Mouse (Mus musculus) midbrain, postnatal 0 days (tissue): ENCODE measurements around the gene Nhlh2. TPM values are rescaled to one million over a fixed set of nuclear protein-coding genes. Genes with fewer than 3 reads are reported as not detected.

Experiments
- ATAC-seq: fragments of 200-750 bp; cut with Nextera tagmentation; 2 replicates; pipeline ENCODE4 v1.8.0; 2017; ENCODE audit warnings: moderate number of reproducible peaks, mild to moderate bottlenecking, moderate TSS enrichment, moderate library complexity; ENCODE audit not compliant: low FRiP score
- DNase-seq: peaks from one replicate; pipeline ENCODE4 v3.0.0-alpha.2; 2015; ENCODE audit warnings: low spot score
- H3K27ac ChIP-seq: fragments of 300-500 bp; sonication (generic); 2 replicates; pipeline ENCODE4 v1.5.1; 2014; ENCODE audit warnings: low read depth, mild to moderate bottlenecking, low read length, mixed read lengths
- H3K27me3 ChIP-seq: fragments of 300-500 bp; sonication (generic); 2 replicates; pipeline ENCODE4 v1.6.1; 2014; ENCODE audit warnings: low read length, control low read depth, mixed read lengths; ENCODE audit not compliant: insufficient read depth
- H3K36me3 ChIP-seq: fragments of 300-500 bp; sonication (generic); 2 replicates; pipeline ENCODE4 v1.6.1; 2014; ENCODE audit warnings: low read length, control low read depth, mixed read lengths; ENCODE audit not compliant: insufficient read depth
- H3K4me1 ChIP-seq: fragments of 300-500 bp; sonication (generic); 2 replicates; pipeline ENCODE4 v1.6.1; 2014; ENCODE audit warnings: mild to moderate bottlenecking, control low read depth, antibody characterized with exemption, low read length, mixed read lengths; ENCODE audit not compliant: insufficient read depth
- H3K4me2 ChIP-seq: fragments of 300-500 bp; sonication (generic); 2 replicates; pipeline ENCODE4 v1.6.1; 2014; ENCODE audit warnings: low read depth, mild to moderate bottlenecking, low read length, mixed read lengths; ENCODE audit not compliant: poor library complexity, severe bottlenecking
- H3K4me3 ChIP-seq: fragments of 300-500 bp; sonication (generic); 2 replicates; pipeline ENCODE4 v1.5.1; 2014; ENCODE audit warnings: low read depth, mild to moderate bottlenecking, low read length, moderate library complexity
- H3K9ac ChIP-seq: fragments of 300-500 bp; sonication (generic); replicated peaks from 2 replicates; pipeline ENCODE4 v1.6.1; 2014; ENCODE audit warnings: mild to moderate bottlenecking, low read length, moderate library complexity, mixed read lengths; ENCODE audit not compliant: poor library complexity, severe bottlenecking
- H3K9me3 ChIP-seq: fragments of 300-500 bp; sonication (generic); 2 replicates; pipeline ENCODE4 v1.6.1; 2016; ENCODE audit warnings: low read length, control low read depth
- CTCF ChIP-seq: IDR thresholded peaks from 2 replicates; pipeline ENCODE4 v1.5.1; 2016; ENCODE audit warnings: antibody characterized with exemption, mild to moderate bottlenecking
- WGBS: fragments of 180-500 bp; shearing (Covaris S2); extraction: QIAGEN DNeasy Blood & Tissue Kit; methylation state at CpG from one replicate; pipeline ENCODE4 v1.1.7; 2014; 5-methylcytosine and 5-hydroxymethylcytosine counted together
- polyA plus RNA-seq: library from polyadenylated mRNA; unstranded; fragments of >200 nt; fragmentation: Nextera tagmentation; extraction: Ambion mirVana; gene quantifications from 2 replicates; pipeline ENCODE4 v1.2.1, GENCODE M21; 2015
- total RNA-seq: library from RNA; depleted of rRNA; stranded (reverse); fragments of >200 nt; gene quantifications from 2 replicates; pipeline ENCODE4 v1.2.3, GENCODE M21; 2014

Gene Nhlh2
- total and polyA plus RNA-seq, 2 experiments from 2014 or later = 16.0 to 18.8 TPM

- H3K4me3 ChIP-seq = no peak overlapping the region
- 28% methylated on average over 2 of the region's 2 CpGs for WGBS
- no peak for TF ChIP-seq CTCF
- H3K9me3 ChIP-seq = no peaks in the 10 kb centered on the region
- no peaks in the 10 kb centered on the region for H3K36me3 ChIP-seq
- peaks cover 6% of the 10 kb centered on the region; the same call in 1 of the 2 replicates for H3K27me3 ChIP-seq
- H3K4me1 ChIP-seq = no peaks in the 10 kb centered on the region
- DNase-seq (no peak), ATAC-seq (no peak)
- no peak overlapping the region for H3K27ac ChIP-seq
- no peak overlapping the region for H3K4me2 ChIP-seq
- no peak overlapping the region for H3K9ac ChIP-seq
Measured at GRCm38 (mm10) chr3:102022721-102023120, 12.8 kb downstream of the Nhlh2 start.

GRCm38 (mm10) chr3:102023337-102023736 is 13.5 kb downstream of the Nhlh2 start:
- ATAC-seq (peak; percentile 35; the same call in 1 of the 2 replicates), DNase-seq (peak; percentile 83)
- no peaks in the 10 kb centered on the region for H3K4me1 ChIP-seq
- H3K36me3 ChIP-seq = no peaks in the 10 kb centered on the region
- H3K4me2 ChIP-seq = peak overlapping the region; percentile 43
- no peak overlapping the region for H3K27ac ChIP-seq
- H3K4me3 ChIP-seq = peak overlapping the region; percentile 26; the same call in 1 of the 2 replicates
- H3K9ac ChIP-seq = no peak overlapping the region
- no peak for TF ChIP-seq CTCF
- peaks cover 6% of the 10 kb centered on the region; the same call in 1 of the 2 replicates for H3K27me3 ChIP-seq
- H3K9me3 ChIP-seq = no peaks in the 10 kb centered on the region
- WGBS = 5% methylated on average over 30 of the region's 31 CpGs

- Histone ChIP-seq H3K4me3 (peak overlapping the region; percentile 26; the same call in 1 of the 2 replicates), H3K4me1 (no peaks in the 10 kb centered on the region), H3K27ac (no peak overlapping the region), H3K4me2 (peak overlapping the region; percentile 43), H3K9ac (no peak overlapping the region), H3K36me3 (no peaks in the 10 kb centered on the region), H3K27me3 (peaks cover 6% of the 10 kb centered on the region; the same call in 1 of the 2 replicates), H3K9me3 (no peaks in the 10 kb centered on the region)
- DNase-seq = no peak
- no peak for ATAC-seq
- 6% methylated on average over 5 of the region's 5 CpGs for WGBS
- no peak for TF ChIP-seq CTCF
Measured at GRCm38 (mm10) chr3:102023829-102024228, 14.0 kb downstream of the Nhlh2 start.

- no peak overlapping the region for H3K9ac ChIP-seq
- no peaks in the 10 kb centered on the region for H3K36me3 ChIP-seq
- ATAC-seq (no peak), DNase-seq (no peak)
- H3K9me3 ChIP-seq = no peaks in the 10 kb centered on the region
- H3K4me1 ChIP-seq = no peaks in the 10 kb centered on the region
- no peak for TF ChIP-seq CTCF
- no peak overlapping the region for H3K4me2 ChIP-seq
- no peak overlapping the region for H3K27ac ChIP-seq
- no peak overlapping the region for H3K4me3 ChIP-seq
- H3K27me3 ChIP-seq = peaks cover 6% of the 10 kb centered on the region; the same call in 1 of the 2 replicates
- whole genome bisulfite sequencing = 40% methylated on average over 9 of the region's 9 CpGs
Measured at GRCm38 (mm10) chr3:102024981-102025451, 15.1 kb downstream of the Nhlh2 start.

GRCm38 (mm10) chr3:102025659-102026058 is 15.8 kb downstream of the Nhlh2 start:
- H3K9ac ChIP-seq = no peak overlapping the region
- H3K27me3 ChIP-seq = peaks cover 6% of the 10 kb centered on the region; the same call in 1 of the 2 replicates
- ATAC-seq = no peak
- no peaks in the 10 kb centered on the region for H3K36me3 ChIP-seq
- DNase-seq = no peak
- H3K9me3 ChIP-seq = no peaks in the 10 kb centered on the region
- WGBS = 75% methylated on average over 5 of the region's 5 CpGs
- no peak overlapping the region for H3K4me3 ChIP-seq
- H3K27ac ChIP-seq = no peak overlapping the region
- no peak for TF ChIP-seq CTCF
- H3K4me1 ChIP-seq = no peaks in the 10 kb centered on the region
- no peak overlapping the region for H3K4me2 ChIP-seq

GRCm38 (mm10) chr3:102027880-102028279 is 18.0 kb downstream of the Nhlh2 start:
- Histone ChIP-seq H3K27ac (no peak overlapping the region), H3K9me3 (no peaks in the 10 kb centered on the region), H3K9ac (no peak overlapping the region), H3K4me2 (no peak overlapping the region), H3K4me3 (no peak overlapping the region), H3K4me1 (no peaks in the 10 kb centered on the region), H3K36me3 (no peaks in the 10 kb centered on the region), H3K27me3 (0 out of 2 replicates have a peak, but pooled peaks cover 6% of the 10 kb centered on the region)
- DNase-seq (no peak), ATAC-seq (no peak)
- WGBS = 72% methylated on average over 6 of the region's 6 CpGs
- peak; percentile 45 for TF ChIP-seq CTCF
